Mouse (Mus musculus) forebrain, embryonic 16.5 days (tissue): Measurements from ENCODE around the gene Snrpb. TPM values are rescaled to one million over a fixed set of nuclear protein-coding genes. Genes with fewer than 3 reads are reported as not detected.

Experiments
- ATAC-seq: fragments of 200-750 bp; cut with Nextera tagmentation; 2 replicates; pipeline ENCODE4 v1.8.0; 2017; ENCODE audit warnings: mild to moderate bottlenecking, moderate library complexity
- H3K27ac ChIP-seq: fragments of 300-500 bp; sonication (generic); 2 replicates; pipeline ENCODE4 v1.5.1; 2014; ENCODE audit warnings: low read length, control low read depth
- H3K27me3 ChIP-seq: fragments of 300-500 bp; sonication (generic); replicated peaks from 2 replicates; pipeline ENCODE4 v1.6.1; 2014; ENCODE audit warnings: low read length; ENCODE audit not compliant: control insufficient read depth, insufficient read depth
- H3K36me3 ChIP-seq: fragments of 300-500 bp; sonication (generic); 2 replicates; pipeline ENCODE4 v1.6.1; 2014; ENCODE audit not compliant: control insufficient read depth, insufficient read depth
- H3K4me1 ChIP-seq: fragments of 300-500 bp; sonication (generic); replicated peaks from 2 replicates; pipeline ENCODE4 v1.6.1; 2014; ENCODE audit warnings: low read length; ENCODE audit not compliant: control insufficient read depth, insufficient read depth
- H3K4me2 ChIP-seq: fragments of 300-500 bp; sonication (generic); 2 replicates; pipeline ENCODE4 v1.6.1; 2014; ENCODE audit warnings: mild to moderate bottlenecking, low read length, control low read depth
- H3K4me3 ChIP-seq: fragments of 300-500 bp; sonication (generic); replicated peaks from 2 replicates; pipeline ENCODE4 v1.5.1; 2014; ENCODE audit warnings: mild to moderate bottlenecking, low read length, control low read depth
- H3K9ac ChIP-seq: fragments of 300-500 bp; sonication (generic); replicated peaks from 2 replicates; pipeline ENCODE4 v1.6.1; 2014; ENCODE audit warnings: low read depth, low read length, control low read depth
- H3K9me3 ChIP-seq: fragments of 300-500 bp; sonication (generic); 2 replicates; pipeline ENCODE4 v1.6.1; 2016; ENCODE audit warnings: low read length; ENCODE audit not compliant: control insufficient read depth
- WGBS: fragments of 180-500 bp; shearing (Covaris S2); extraction: QIAGEN DNeasy Blood & Tissue Kit; methylation state at CpG from one replicate; pipeline ENCODE4 v1.1.7; 2014; 5-methylcytosine and 5-hydroxymethylcytosine counted together
- polyA plus RNA-seq: library from polyadenylated mRNA; unstranded; fragments of >200 nt; fragmentation: Nextera tagmentation; extraction: Ambion mirVana; gene quantifications from 2 replicates; pipeline ENCODE4 v1.2.1, GENCODE M21; 2015

The Snrpb gene
- polyA plus RNA-seq, 1 experiment from 2014 or later, result 418 TPM

DNA sequence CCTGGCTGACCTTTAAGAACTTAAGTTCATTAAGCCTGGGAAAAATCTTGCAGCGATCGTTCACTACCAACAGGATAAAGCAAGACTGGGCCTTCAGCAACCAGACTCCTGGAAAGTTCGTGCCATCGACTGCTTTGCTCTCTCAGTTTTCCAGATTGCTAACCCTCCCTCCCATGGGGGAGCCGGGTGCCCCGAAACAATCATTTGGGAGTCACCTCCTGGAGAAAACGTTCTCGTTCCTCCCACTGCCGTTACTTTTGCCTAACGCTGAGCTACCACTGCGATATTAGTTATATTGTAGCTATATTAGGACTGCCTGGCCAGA is 860 bp downstream of the Snrpb start:
- whole genome bisulfite sequencing, result under 1% methylated on average over 11 of the region's 11 CpGs

DNA sequence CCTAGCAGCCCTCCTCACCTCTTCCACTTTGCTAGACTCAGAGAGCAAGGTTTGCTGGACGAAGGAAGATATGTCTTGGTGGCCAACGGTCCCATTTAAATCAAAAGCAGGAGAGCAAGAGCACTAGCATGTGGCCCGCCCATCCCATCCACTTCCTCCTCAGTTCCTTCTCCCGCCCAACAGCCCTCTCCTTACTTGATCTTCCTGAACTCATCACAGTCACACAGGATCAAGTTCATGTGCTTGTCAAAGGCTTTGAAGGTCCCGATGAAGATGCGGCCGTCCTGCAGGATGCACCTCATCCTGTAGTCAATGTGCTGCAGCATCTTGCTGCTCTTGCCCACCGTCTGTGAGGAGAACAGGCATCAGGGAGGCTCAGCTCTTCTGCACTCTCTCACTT is 2.4 kb downstream of the Snrpb start:
- ATAC-seq, result no peak
- H3K27me3 ChIP-seq, result no peaks in the 10 kb centered on the region

More for the DNA sequence above, 860 bp downstream of the Snrpb start:
- Histone ChIP-seq H3K36me3 (peaks cover 24% of the 10 kb centered on the region), H3K27me3 (no peaks in the 10 kb centered on the region), H3K4me3 (peak overlapping the region; percentile 99), H3K9ac (peak overlapping the region; percentile 100), H3K4me1 (peaks cover 19% of the 10 kb centered on the region), H3K27ac (peak overlapping the region; percentile 94), H3K9me3 (no peaks in the 10 kb centered on the region), H3K4me2 (peak overlapping the region; percentile 87)
- ATAC-seq, result no peak

DNA sequence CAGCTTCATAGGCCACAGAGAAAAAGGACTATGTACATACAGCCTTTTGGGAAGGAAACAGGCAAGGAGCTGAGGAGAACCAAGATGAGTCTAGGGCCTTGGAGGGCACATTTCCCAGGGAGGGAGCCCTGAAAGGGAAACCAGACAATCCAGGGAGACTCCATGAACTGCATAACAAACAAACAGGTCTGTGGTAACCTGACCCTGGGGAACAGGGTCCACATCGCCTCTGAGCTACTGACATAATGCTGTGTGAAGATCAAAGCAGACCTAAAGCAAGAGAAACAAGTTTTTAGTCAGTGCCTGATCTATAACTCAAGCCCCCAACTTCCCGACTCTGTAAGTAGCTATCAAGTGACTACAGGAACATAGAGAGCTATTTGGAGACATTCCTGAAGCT is 7.5 kb downstream of the Snrpb start:
- Histone ChIP-seq H3K4me2 (no peak overlapping the region), H3K9ac (no peak overlapping the region), H3K36me3 (peaks cover 61% of the 10 kb centered on the region), H3K4me1 (peaks cover 2% of the 10 kb centered on the region), H3K4me3 (no peak overlapping the region), H3K9me3 (no peaks in the 10 kb centered on the region), H3K27ac (no peak overlapping the region), H3K27me3 (no peaks in the 10 kb centered on the region)
- WGBS, result 80% methylated on average over 2 of the region's 2 CpGs
- ATAC-seq, result no peak

More for the DNA sequence above, 2.4 kb downstream of the Snrpb start:
- Histone ChIP-seq H3K4me3 (no peak overlapping the region), H3K4me1 (peaks cover 19% of the 10 kb centered on the region), H3K4me2 (peak overlapping the region; percentile 87), H3K36me3 (peaks cover 39% of the 10 kb centered on the region), H3K9me3 (no peaks in the 10 kb centered on the region), H3K9ac (0 out of 2 replicates have a peak overlapping the region, but pooled peaks have one; percentile 5), H3K27ac (no peak overlapping the region)
- 73% methylated on average over 8 of the region's 8 CpGs for WGBS

DNA sequence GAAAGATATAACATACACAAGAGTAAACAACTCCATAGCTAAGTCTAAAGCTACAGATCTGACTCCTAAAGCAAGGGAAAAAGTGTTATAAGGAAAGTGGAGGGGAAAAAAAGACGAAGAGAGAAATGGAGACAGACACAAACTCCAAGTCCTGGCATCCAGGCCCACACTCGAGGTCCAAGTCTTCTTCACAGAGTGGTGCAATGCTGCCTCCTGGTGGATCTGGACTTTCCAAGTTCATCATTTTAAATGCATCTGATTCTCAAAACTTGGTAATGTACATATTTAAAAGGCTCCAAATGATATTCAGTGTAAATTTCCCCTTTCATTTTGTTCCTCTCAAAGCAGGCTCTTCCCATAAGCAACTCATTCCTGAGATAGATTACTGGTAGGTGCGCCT is 11.3 kb downstream of the Snrpb start:
- Histone ChIP-seq H3K36me3 (peaks cover 32% of the 10 kb centered on the region), H3K27me3 (no peaks in the 10 kb centered on the region), H3K27ac (no peak overlapping the region), H3K4me2 (no peak overlapping the region), H3K4me1 (peaks cover 3% of the 10 kb centered on the region; the same call in 1 of the 2 replicates), H3K9ac (no peak overlapping the region), H3K9me3 (no peaks in the 10 kb centered on the region), H3K4me3 (no peak overlapping the region)
- 55% methylated on average over 3 of the region's 3 CpGs for WGBS
- no peak for ATAC-seq

DNA sequence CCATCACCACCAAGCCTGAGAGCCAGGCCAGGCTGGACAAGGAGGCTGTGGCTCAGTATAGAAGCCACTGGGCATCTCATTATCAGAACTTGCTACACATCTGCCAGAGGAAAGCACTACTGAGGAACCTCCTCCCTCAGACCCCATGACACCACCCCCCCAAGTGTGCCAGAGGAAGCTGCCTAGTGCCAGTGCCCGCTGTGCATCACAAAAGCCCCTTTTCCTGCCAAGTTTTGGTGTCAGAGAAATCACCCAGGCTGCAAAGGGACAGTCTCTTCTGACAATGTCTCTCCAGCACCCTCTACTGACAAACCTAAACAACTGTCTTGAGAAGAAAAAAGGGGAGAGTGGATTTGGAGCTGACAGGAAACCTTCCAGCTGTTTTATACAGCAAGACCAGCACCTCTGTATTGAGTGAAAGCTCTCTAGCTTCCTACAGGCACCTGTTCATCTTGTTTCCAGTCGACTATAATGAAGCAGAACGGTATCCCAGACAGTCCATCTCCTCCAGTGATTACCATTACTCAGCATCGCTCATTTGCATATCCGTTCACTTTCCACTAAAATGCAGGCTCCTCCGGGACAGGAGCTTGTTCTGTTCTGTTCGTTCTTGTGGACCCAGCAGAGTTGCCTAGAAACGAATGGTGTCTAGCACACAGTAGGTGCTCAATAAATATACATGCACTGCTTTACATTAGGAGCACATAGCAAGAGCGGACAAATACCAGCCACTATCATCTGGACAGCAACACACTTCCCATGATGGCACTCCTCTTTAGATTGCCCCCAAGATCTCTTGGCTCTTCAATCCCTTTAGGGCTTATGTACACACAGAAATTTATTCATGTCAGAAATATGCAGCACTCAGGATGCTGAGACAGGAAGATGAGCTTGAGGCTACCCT is 12.6 kb downstream of the Snrpb start:
- no peak overlapping the region for H3K9ac ChIP-seq

DNA sequence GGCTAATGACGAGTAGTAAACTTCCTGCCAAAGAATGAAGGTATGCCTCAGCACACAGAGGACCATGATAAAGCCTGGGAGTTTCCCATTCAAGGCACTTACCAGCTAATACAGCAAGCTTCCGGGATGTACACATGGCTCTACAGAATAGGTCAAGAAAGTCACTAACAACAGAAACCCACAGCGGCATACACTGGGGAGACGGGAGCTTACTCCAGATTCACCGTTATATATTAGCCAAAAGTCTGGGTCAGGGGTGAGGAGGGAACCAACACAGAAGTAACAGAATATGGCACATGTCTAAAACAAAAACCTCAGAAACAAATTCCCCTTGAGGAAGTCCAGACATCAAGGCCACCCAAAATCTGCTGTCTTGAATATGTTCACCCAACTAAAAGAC is 16.5 kb downstream of the Snrpb start:
- Histone ChIP-seq H3K27me3 (no peaks in the 10 kb centered on the region), H3K4me2 (no peak overlapping the region), H3K27ac (no peak overlapping the region), H3K36me3 (no peaks in the 10 kb centered on the region), H3K9ac (no peak overlapping the region), H3K9me3 (no peaks in the 10 kb centered on the region), H3K4me3 (no peak overlapping the region), H3K4me1 (peaks cover 7% of the 10 kb centered on the region; the same call in 1 of the 2 replicates)
- ATAC-seq, result no peak
- 86% methylated on average over 5 of the region's 5 CpGs for WGBS

More for the DNA sequence above, 12.6 kb downstream of the Snrpb start:
- whole genome bisulfite sequencing, result 56% methylated on average over 9 of the region's 9 CpGs
- Histone ChIP-seq H3K9me3 (no peaks in the 10 kb centered on the region), H3K27me3 (no peaks in the 10 kb centered on the region), H3K4me3 (no peak overlapping the region), H3K36me3 (peaks cover 19% of the 10 kb centered on the region), H3K4me1 (peaks cover 3% of the 10 kb centered on the region; the same call in 1 of the 2 replicates), H3K27ac (0 out of 2 replicates have a peak overlapping the region, but pooled peaks have one; percentile 10), H3K4me2 (no peak overlapping the region)
- peak; percentile 81 for ATAC-seq

DNA sequence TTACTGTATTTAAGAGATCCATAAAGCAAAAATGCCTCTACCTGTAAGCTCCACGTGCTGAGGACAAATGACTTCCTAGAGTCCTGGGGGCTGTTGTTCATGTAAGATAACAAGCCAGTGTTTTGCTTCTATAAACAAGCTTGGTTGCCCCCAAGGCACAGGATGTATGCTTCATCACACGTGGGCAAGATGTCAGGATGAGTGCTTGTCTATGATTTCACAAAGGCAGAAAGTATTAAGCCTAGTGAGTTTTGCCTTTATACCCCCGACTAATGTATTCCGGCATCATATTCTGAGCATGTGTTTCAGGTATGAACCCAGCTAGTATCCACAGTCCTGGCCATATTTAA is 21.1 kb downstream of the Snrpb start:
- Histone ChIP-seq H3K4me1 (peaks cover 6% of the 10 kb centered on the region; the same call in 1 of the 2 replicates), H3K27me3 (no peaks in the 10 kb centered on the region), H3K36me3 (no peaks in the 10 kb centered on the region), H3K9ac (no peak overlapping the region), H3K4me2 (no peak overlapping the region), H3K4me3 (no peak overlapping the region), H3K9me3 (no peaks in the 10 kb centered on the region), H3K27ac (peak overlapping the region; percentile 58)
- 46% methylated on average over 4 of the region's 4 CpGs for WGBS
- peak; percentile 18; the same call in 1 of the 2 replicates for ATAC-seq

DNA sequence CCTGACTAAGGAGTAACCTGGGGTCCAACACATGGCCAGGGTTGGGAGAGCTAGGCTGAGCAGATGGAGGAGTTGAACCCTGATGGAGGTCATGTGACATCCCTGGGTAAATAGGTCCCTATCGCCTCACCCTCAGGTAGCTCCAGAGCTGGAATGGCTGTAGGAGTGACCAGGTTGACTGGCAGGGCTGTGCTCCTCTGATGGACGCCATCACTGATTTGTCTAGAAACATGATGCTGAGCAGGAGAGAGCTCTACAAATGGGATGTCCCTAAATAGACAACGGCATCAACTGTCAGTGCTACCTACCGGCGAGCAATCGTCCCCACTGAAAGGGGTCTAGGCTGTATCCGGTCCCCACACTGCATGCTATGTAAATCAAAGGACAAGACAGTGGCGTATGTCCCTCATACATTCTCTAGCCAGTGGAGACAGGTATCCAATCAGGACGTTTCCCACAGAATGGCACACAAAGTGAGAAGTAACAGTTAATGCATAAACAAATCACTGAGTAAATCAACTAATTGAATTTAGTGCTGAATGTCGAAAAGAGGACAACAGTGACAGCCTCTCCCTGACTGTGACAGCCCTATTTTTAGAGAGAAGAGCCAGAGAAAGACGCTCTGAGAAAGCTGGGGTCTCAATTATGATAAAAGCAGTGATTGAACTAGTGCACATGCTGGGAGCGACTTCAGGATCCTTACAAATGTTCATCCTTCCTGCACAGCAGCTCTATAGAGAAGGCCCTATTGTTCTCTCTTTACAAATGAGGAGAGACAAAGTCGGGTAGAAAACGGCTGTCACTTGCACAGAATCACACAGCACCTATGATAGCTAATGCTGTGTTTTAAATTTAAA is 21.7 kb downstream of the Snrpb start:
- H3K4me3 ChIP-seq, result no peak overlapping the region
- H3K4me2 ChIP-seq, result no peak overlapping the region
- H3K27me3 ChIP-seq, result no peaks in the 10 kb centered on the region
- H3K9ac ChIP-seq, result no peak overlapping the region
- peaks cover 6% of the 10 kb centered on the region; the same call in 1 of the 2 replicates for H3K4me1 ChIP-seq
- peak overlapping the region; percentile 58 for H3K27ac ChIP-seq
- H3K36me3 ChIP-seq, result no peaks in the 10 kb centered on the region
- no peaks in the 10 kb centered on the region for H3K9me3 ChIP-seq
- 47% methylated on average over 14 of the region's 14 CpGs for WGBS
- ATAC-seq, result peak; percentile 78

DNA sequence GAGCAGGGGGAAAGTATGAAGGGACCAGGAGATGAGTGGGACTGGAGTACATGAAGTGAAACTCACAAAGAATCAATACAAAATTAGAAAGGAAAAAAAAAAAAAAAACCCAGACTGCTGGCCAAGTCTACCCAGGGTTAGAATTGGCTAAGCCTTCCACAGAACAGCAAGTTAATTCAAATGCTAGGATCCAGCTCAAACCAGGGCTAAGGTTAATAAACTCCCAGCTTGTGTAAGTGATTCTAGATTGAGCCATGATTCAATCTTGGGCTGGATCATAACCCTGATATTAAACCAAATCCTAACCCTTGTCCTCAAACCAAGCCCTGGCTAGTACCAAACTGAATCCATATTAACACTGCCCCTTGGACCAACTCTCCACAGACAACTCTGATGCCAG is 23.4 kb downstream of the Snrpb start:
- no peak for ATAC-seq
- H3K4me3 ChIP-seq, result no peak overlapping the region
- H3K27ac ChIP-seq, result no peak overlapping the region
- no peaks in the 10 kb centered on the region for H3K36me3 ChIP-seq
- H3K9me3 ChIP-seq, result no peaks in the 10 kb centered on the region
- H3K4me1 ChIP-seq, result peaks cover 6% of the 10 kb centered on the region; the same call in 1 of the 2 replicates
- H3K9ac ChIP-seq, result no peak overlapping the region
- H3K27me3 ChIP-seq, result no peaks in the 10 kb centered on the region
- no peak overlapping the region for H3K4me2 ChIP-seq
